Mouse (Mus musculus) embryonic stem cell, embryonic (primary cell): ENCODE results near the gene Zfp69.

Experiments used
- CTCF ChIA-PET, 4 experiments: fragments of 300-600 bp in 2 of 4; fragments of 350-600 bp in 2 of 4; sonication (Branson Sonifier 250); formaldehyde crosslinking; loops; one replicate each; lab custom pipeline; 2022; ENCODE audit warnings: inconsistent platforms in 2 of 4; lab: Charles Lee
- POLR2A ChIA-PET, 4 experiments: fragments of 300-600 bp in 2 of 4; fragments of 350-600 bp in 2 of 4; sonication (Branson Sonifier 250); formaldehyde crosslinking; loops; one replicate each; lab custom pipeline; 2022; ENCODE audit warnings: antibody characterized with exemption in 4 of 4, inconsistent platforms in 1 of 4; lab: Charles Lee

Gene Zfp69

DNA sequence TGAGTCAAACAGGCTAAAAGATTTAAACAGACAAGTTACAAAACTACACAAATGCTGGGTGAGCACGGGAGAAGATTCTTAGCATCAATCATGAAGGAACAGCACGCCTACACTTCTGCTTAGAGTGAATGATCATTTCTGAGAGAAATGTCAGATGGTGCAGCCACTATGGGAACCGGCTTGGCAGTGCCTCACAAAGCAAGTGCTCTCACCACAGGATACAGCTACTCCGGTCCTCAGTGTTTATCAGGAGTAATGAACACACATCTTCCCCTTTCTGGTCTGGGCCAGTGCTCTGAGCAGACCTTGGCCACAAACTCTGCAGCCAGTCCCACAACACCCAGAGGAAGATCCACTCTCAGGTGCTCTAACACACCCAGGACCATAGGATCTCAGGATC, 47.0 kb downstream of the Zfp69 start:
- CTCF ChIA-PET: no interaction called here
- POLR2A ChIA-PET: interaction anchor here in 1 of 4 experiments (0.7 kb wide), 1 partner anchor 11 kb away, joined by 3 read pairs; no protein-coding TSS in a partner anchor

GRCm38 (mm10) chr4:120895810-120896584, 55.5 kb downstream of the Zfp69 start:
- ChIA-PET POLR2A (interaction anchor here in 1 of 4 experiments (1.3 kb wide), 1 partner anchor 28 kb away, joined by 3 read pairs; no protein-coding TSS in a partner anchor), CTCF (interaction anchor here in 1 of 4 experiments (0.5 kb wide), 1 partner anchor 26 kb away, joined by 4 read pairs; no protein-coding TSS in a partner anchor)

GRCm38 (mm10) chr4:120895226-120895625, 56.3 kb downstream of the Zfp69 start:
- POLR2A ChIA-PET: interaction anchor here in 2 of 4 experiments (0.8 to 1.3 kb wide), 3 partner anchors 29 to 44 kb away, joined by 3 read pairs; partner anchors contain the start of gene Exo5 (in 1 of the 2)
- CTCF ChIA-PET: interaction anchor here in 1 of 4 experiments (0.5 to 0.6 kb wide), 2 partner anchors 174 to 766 kb away, joined by 3 to 4 read pairs; no protein-coding TSS in a partner anchor

DNA sequence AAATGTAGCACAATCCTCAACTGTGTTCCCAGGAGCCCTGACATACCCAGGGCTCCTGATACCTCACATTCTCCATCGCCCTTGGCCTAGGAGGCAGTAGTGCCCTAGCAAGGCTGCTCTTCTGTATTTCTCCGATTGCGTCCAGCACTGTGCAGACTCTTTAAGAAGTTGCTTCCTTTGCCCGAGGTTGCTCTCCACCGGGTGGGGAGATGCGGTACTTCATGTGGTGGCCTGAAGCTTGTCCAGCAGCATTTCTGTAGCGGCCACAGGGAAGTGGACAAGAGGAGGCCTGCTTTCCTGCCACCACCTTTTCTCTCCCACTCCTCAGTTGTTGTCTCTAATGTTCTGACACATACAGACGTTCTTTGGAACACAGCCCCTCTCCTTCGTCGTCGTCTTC, 56.9 kb downstream of the Zfp69 start:
- ChIA-PET POLR2A (interaction anchor here in 2 of 4 experiments (0.8 to 1.3 kb wide), 2 partner anchors 30 to 44 kb away, joined by 3 read pairs; partner anchors contain the start of gene Exo5 (in 1 of the 2)), CTCF (no interaction called here)

DNA sequence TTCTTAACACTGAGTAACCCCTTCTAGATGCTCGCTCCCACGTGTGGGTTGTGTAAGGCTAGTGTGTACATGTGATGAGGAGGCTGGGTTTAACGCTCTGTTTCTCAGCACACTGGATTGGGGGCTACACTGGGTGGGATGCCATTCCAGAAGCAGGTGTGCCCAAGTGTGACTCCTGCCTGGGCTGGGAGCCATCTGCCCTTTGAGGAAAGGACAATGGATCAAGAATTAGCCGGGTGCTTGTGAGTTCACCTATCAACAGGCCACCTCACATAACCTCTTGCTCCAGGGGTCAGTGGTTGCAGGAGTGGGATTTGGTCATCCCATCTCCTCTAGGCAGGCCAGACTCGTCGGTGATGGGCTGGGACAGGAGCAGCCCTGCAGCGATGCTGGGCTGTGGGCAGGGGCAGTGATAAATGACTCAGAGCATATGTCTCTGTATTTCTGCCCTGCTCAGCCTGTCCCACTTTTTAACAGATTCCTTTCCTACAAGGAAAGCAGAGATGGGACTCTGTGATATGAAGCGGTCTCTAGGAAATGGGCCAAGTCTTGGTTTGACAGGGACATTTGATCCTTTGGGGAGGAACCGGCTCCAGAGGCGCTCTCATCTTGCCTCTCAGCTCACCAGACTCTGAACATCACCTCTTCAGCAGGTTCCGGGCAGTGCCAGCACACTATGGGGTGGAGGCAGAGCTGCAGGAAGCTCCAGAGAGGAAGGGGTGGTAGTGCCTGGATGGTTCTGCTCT, 57.7 kb downstream of the Zfp69 start:
- ChIA-PET POLR2A (interaction anchor here in 2 of 4 experiments (0.6 to 1.3 kb wide), 2 partner anchors 11 to 31 kb away, joined by 3 read pairs; partner anchors contain the start of gene Exo5 (in 1 of the 2)), CTCF (no interaction called here)

GRCm38 (mm10) chr4:120892516-120892915, 59.0 kb downstream of the Zfp69 start:
- ChIA-PET CTCF (interaction anchor here in 3 of 4 experiments (0.5 to 1.0 kb wide), 5 partner anchors 15 to 667 kb away, joined by 3 to 5 read pairs (median 3); no protein-coding TSS in a partner anchor), POLR2A (interaction anchor here in 2 of 4 experiments (0.5 to 0.7 kb wide), 2 partner anchors 67 to 88 kb away, joined by 3 to 7 read pairs; no protein-coding TSS in a partner anchor)

- ChIA-PET CTCF (interaction anchor here in 3 of 4 experiments (0.5 to 0.8 kb wide), 3 partner anchors 14 to 201 kb away, joined by 3 to 5 read pairs (median 3); no protein-coding TSS in a partner anchor), POLR2A (interaction anchor here in 2 of 4 experiments (0.5 to 0.7 kb wide), 2 partner anchors 67 to 88 kb away, joined by 3 to 7 read pairs; no protein-coding TSS in a partner anchor)
Measured at GRCm38 (mm10) chr4:120891960-120892359, 59.5 kb downstream of the Zfp69 start.

- POLR2A ChIA-PET: interaction anchor here in 2 of 4 experiments (0.7 to 1.7 kb wide), 2 partner anchors 34 to 704 kb away, joined by 3 to 4 read pairs; partner anchors contain the start of gene Exo5 (in 1 of the 2)
- CTCF ChIA-PET: interaction anchor here in 1 of 4 experiments (0.7 kb wide), 1 partner anchor 100 kb away, joined by 6 read pairs; no protein-coding TSS in a partner anchor
Measured at GRCm38 (mm10) chr4:120890754-120891440, 60.6 kb downstream of the Zfp69 start.

DNA sequence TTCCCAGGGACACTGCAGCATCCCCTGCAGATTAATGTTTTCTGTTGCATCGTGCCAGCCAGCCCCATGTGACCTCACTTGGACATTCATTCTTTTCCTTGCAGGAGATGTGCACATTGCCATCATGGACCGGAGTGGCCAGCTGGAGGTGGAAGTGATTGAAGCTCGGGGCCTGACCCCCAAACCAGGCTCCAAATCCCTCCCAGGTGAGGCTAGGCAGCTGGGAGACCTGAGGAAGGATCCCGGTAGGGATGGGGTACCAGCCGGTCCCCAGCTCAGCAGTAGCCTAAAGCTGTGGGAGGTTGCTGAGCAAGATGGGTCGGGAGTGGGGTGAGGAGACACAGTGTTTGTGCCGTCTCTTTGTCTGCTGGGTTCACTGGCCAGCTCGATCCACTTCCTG, 62.6 kb downstream of the Zfp69 start:
- ChIA-PET POLR2A (interaction anchor here in 2 of 4 experiments (1.5 kb wide), 2 partner anchors 20 to 223 kb away, joined by 3 to 4 read pairs; partner anchors contain the start of gene Cited4 (in 1 of the 2)), CTCF (interaction anchor here in 2 of 4 experiments (0.8 to 1.7 kb wide), 6 partner anchors 11 to 196 kb away, joined by 3 to 6 read pairs (median 4); no protein-coding TSS in a partner anchor)

DNA sequence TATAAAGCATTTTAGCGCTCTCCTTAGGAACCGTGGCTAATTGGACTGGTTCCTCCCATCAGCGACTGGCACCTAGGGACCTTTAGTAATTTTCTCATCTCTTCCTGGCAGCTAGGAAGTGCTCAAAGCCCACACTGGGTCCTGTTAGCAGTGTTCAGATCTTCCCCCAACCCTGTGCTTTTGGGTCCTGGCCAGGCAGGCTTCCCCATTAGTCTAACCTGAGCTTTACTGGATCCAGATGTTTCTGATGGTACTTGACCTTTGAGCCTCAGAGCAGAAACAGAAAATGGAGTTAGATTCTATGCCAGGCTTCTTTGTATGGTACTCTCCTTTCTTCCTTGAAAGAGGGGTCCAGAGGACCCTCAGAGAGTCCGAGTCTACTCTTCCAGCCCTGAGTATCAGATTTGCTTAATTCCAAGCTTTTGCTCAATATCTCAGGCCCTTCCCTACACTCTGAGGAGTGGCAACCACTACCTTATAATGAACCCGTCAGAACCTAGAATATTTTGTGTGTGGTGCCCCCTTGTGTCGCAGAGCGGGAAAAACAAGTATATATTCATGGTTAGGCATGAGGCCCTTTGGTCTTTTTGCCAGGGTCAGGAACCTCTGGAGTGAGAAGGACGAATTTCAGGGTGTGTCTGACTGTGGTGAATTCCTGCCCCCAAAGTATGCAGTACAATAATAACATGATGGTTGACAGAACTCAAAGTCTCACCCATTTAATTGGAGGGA, 64.0 kb downstream of the Zfp69 start:
- ChIA-PET CTCF (interaction anchor here in 3 of 4 experiments (0.6 to 1.8 kb wide), 7 partner anchors 31 to 298 kb away, joined by 3 to 11 read pairs (median 4); no protein-coding TSS in a partner anchor), POLR2A (interaction anchor here in 2 of 4 experiments (0.5 to 1.6 kb wide), 4 partner anchors 15 to 318 kb away, joined by 3 to 4 read pairs (median 4); partner anchors contain the start of gene Ctps (in 1 of the 2))

DNA sequence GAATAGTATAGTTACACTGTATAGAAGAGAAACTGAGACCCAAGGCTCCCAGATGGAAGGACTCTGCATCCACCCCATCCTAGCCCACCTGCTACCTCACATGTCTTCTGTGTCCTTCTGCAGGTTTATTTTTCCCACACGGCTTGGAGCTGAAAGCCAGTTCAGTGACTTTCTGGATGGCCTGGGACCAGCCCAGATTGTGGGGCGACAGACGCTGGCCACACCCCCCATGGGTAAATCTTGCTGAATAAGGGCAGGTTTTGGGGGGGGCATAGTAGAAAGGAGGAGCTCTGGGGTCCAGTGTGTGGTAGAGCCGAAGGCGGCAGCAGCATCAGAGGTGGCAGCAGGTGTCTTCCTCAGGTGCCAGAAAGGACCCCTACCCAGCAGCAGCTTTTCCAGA, 64.7 kb downstream of the Zfp69 start:
- ChIA-PET POLR2A (interaction anchor here in 1 of 4 experiments (1.3 to 1.6 kb wide), 2 partner anchors 36 to 317 kb away, joined by 4 read pairs; partner anchors contain the start of gene Ctps), CTCF (interaction anchor here in 3 of 4 experiments (0.6 to 1.8 kb wide), 8 partner anchors 31 to 297 kb away, joined by 3 to 11 read pairs (median 3); no protein-coding TSS in a partner anchor)

- ChIA-PET CTCF (interaction anchor here in 3 of 4 experiments (0.6 to 1.8 kb wide), 5 partner anchors 30 to 146 kb away, joined by 3 to 11 read pairs (median 3); no protein-coding TSS in a partner anchor), POLR2A (interaction anchor here in 1 of 4 experiments (1.1 kb wide), 1 partner anchor 10 kb away, joined by 3 read pairs; no protein-coding TSS in a partner anchor)
Measured at GRCm38 (mm10) chr4:120886131-120886530, 65.4 kb downstream of the Zfp69 start.

DNA sequence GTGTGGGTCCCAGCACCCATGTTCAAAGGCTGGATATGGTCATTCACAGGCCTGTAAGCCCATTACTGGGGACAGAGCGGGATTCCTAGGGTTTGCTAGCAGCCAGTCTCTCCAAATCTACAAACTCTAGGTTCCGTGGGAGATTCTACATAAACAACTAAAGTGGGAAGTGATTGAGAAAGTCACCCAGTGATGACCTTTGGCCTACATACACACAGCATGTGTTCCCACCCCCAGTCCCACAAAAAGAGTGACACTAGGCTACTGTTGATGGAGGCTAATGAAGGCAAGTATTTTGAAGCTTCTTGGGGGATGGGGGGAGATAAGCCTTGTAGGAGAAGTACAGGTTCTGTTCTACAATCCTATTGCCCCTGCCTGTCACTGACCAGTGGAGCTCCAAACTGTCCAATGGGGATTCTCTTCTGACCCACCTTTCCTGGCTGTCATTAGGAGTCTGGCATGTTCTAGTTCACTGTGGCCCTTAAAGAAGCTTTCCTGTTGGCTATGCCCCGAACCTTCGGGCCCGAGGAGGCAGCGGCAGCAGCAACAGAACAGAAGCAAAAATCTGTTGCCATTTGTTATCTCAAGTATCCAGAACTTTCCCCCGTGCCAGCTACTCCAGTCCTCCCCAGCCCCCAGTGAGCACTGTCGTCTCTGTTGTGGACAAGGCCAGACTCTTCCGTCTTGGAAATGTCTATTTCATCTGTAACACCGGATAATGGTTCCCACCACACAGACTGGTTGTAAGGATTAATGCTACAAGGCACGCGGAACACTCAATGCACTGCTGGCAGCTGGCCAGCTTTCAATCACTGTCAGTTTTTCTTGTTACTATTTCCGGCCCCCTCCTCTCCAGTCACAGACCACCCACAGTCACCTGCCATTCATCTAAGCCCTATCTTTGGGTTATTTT, 66.0 kb downstream of the Zfp69 start:
- ChIA-PET CTCF (interaction anchor here in 1 of 4 experiments (1.7 kb wide), 1 partner anchor 35 kb away, joined by 11 read pairs; no protein-coding TSS in a partner anchor), POLR2A (interaction anchor here in 1 of 4 experiments (0.6 to 1.1 kb wide), 3 partner anchors 9 to 220 kb away, joined by 3 read pairs; no protein-coding TSS in a partner anchor)

- ChIA-PET POLR2A (interaction anchor here in 1 of 4 experiments (1.1 kb wide), 1 partner anchor 43 kb away, joined by 4 read pairs; the partner anchor contains the start of gene Exo5), CTCF (interaction anchor here in 2 of 4 experiments (0.6 kb wide), 2 partner anchors 82 to 676 kb away, joined by 3 read pairs; no protein-coding TSS in a partner anchor)
Measured at GRCm38 (mm10) chr4:120882002-120882625, 69.4 kb downstream of the Zfp69 start.
